Mouse (Mus musculus) kidney, postnatal 0 days (tissue): ENCODE measurements at regions not wholly inside any gene's neighbourhood (a gene's known extent, or its start where the extent isn't known, plus 50 kb on each side); places are given as distances from the start of the nearest gene placed in this dataset.
A peak's percentile ranks its signal among the peaks of the same experiment; 100 is the strongest.

Experiments
- ATAC-seq: fragments of 200-750 bp; cut with Nextera tagmentation; replicated peaks from 2 replicates; pipeline ENCODE4 v1.8.0; 2017; ENCODE audit warnings: low read depth, moderate number of reproducible peaks, moderate TSS enrichment, moderate library complexity; ENCODE audit not compliant: low FRiP score
- DNase-seq: peaks from one replicate; pipeline ENCODE4 v3.0.0-alpha.2; 2016; ENCODE audit warnings: low spot score
- H3K27ac ChIP-seq: fragments of 300-500 bp; sonication (generic); 2 replicates; pipeline ENCODE4 v1.5.1; 2014; ENCODE audit warnings: mild to moderate bottlenecking
- H3K27me3 ChIP-seq: fragments of 300-500 bp; sonication (generic); 2 replicates; pipeline ENCODE4 v1.6.1; 2014; ENCODE audit warnings: low read length, mixed read lengths; ENCODE audit not compliant: insufficient read depth
- H3K36me3 ChIP-seq: fragments of 300-500 bp; sonication (generic); 2 replicates; pipeline ENCODE4 v1.6.1; 2014; ENCODE audit warnings: low read length, mixed read lengths; ENCODE audit not compliant: insufficient read depth
- H3K4me1 ChIP-seq: fragments of 300-500 bp; sonication (generic); replicated peaks from 2 replicates; pipeline ENCODE4 v1.6.1; 2014; ENCODE audit warnings: antibody characterized with exemption, low read length, mixed read lengths; ENCODE audit not compliant: insufficient read depth
- H3K4me2 ChIP-seq: fragments of 300-500 bp; sonication (generic); 2 replicates; pipeline ENCODE4 v1.6.1; 2014; ENCODE audit warnings: mild to moderate bottlenecking, low read length, moderate library complexity, mixed read lengths
- H3K4me3 ChIP-seq: fragments of 300-500 bp; sonication (generic); replicated peaks from 2 replicates; pipeline ENCODE4 v1.5.1; 2014; ENCODE audit warnings: low read depth, low read length
- H3K9ac ChIP-seq: fragments of 300-500 bp; sonication (generic); 2 replicates; pipeline ENCODE4 v1.6.1; 2014; ENCODE audit warnings: low read depth, low read length
- H3K9me3 ChIP-seq: fragments of 300-500 bp; sonication (generic); replicated peaks from 2 replicates; pipeline ENCODE4 v1.6.1; 2016; ENCODE audit warnings: low read length, inconsistent platforms, mixed read lengths
- CTCF ChIP-seq: IDR thresholded peaks from 2 replicates; pipeline ENCODE4 v1.5.1; 2016; ENCODE audit warnings: antibody characterized with exemption, low read depth, mild to moderate bottlenecking, moderate library complexity
- WGBS: fragments of 180-500 bp; shearing (Covaris S2); extraction: QIAGEN DNeasy Blood & Tissue Kit; methylation state at CpG from one replicate; pipeline ENCODE4 v1.1.7; 2014; 5-methylcytosine and 5-hydroxymethylcytosine counted together

DNA sequence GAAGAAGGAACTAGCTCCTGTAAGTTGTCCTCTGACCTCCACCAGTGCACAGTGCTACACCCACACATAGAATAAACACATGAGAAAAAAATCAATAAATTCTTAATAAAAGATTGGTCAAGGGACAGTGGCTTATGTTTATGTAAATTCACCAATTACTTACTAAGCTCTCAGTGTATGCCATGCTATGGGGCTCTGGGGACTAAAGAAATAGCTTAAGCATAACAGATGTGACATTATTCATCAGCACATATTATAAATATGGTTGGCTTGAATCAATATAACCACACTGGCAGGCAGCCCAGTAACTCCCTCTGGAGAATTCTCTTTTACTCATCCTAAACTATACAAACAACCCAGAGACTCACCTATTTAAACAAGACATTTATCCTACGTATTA is 95.2 kb downstream of the Zfp330 start:
- no peaks in the 10 kb centered on the region for H3K9me3 ChIP-seq
- DNase-seq = no peak
- WGBS = 71% methylated on average over 1 of the region's 1 CpGs
- no peak overlapping the region for H3K4me2 ChIP-seq
- H3K9ac ChIP-seq = no peak overlapping the region
- no peaks in the 10 kb centered on the region for H3K4me1 ChIP-seq
- H3K27me3 ChIP-seq = no peaks in the 10 kb centered on the region
- no peak overlapping the region for H3K27ac ChIP-seq
- ATAC-seq = no peak
- TF ChIP-seq CTCF = no peak
- no peak overlapping the region for H3K4me3 ChIP-seq
- H3K36me3 ChIP-seq = no peaks in the 10 kb centered on the region

DNA sequence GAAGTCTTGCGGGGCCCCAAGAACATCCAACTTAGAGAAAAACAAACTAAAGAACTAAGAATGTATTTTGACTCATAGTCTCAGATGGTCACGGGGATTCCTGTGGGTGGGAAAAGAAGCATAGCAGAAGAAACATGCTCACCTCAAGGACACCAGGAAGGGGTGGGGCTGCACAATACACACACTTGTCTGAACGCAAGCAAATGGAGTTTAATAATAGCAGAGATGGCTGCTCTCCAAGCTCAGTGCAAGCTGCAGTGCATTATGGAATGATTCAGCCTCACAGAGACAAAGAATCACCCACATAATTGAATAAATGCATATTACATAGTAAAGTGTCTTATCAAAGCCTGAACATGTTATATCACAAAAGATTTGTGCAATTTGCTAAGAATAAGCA is 96.2 kb downstream of the Zfp330 start:
- DNase-seq (no peak), ATAC-seq (no peak)
- Histone ChIP-seq H3K4me2 (no peak overlapping the region), H3K27me3 (no peaks in the 10 kb centered on the region), H3K4me1 (no peaks in the 10 kb centered on the region), H3K9me3 (no peaks in the 10 kb centered on the region), H3K27ac (no peak overlapping the region), H3K9ac (no peak overlapping the region), H3K36me3 (no peaks in the 10 kb centered on the region), H3K4me3 (no peak overlapping the region)
- no peak for TF ChIP-seq CTCF
- WGBS = 82% methylated on average over 3 of the region's 3 CpGs

DNA sequence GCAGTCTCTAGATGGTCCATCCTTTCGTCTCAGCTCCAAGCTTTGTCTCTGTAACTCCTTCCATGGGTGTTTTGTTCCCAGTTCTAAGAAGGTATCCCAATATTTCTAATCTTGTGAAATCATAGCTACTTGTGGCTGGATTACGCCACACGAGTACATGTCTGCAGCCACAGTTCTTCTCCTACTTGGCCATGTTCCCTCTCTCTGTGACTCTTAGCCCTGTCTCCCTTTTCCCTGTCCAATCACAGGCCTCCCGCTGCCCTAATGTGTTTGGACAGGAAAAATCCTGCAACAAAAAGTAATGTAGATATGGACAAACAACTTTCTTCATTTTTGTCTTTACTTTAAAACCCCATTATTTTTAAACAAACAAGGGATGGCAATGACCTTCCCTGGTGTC is 104.7 kb downstream of the Zfp330 start:
- WGBS = 93% methylated on average over 4 of the region's 4 CpGs
- Histone ChIP-seq H3K4me1 (no peaks in the 10 kb centered on the region), H3K27ac (no peak overlapping the region), H3K9me3 (no peaks in the 10 kb centered on the region), H3K4me2 (no peak overlapping the region), H3K4me3 (no peak overlapping the region), H3K27me3 (no peaks in the 10 kb centered on the region), H3K36me3 (no peaks in the 10 kb centered on the region), H3K9ac (no peak overlapping the region)
- no peak for TF ChIP-seq CTCF
- no peak for ATAC-seq
- no peak for DNase-seq

DNA sequence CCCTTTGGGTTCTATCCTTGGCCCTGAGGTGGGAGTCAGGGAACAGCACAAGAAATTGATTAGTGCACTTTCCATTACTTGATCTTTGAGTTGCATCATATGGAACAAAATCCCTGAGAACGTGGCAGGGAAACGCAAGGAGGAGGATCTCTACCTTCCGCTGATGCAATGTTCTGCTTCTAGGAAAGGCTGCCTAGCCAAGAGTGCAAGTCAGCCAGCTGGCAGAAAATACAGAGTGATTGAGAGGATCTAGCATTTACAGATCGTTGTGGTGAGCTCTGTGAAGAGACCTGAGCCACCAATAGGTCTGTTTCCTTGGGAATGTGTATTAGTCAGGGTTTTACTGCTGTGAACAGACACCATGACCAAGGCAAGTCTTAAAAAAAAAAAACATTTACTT is 108.8 kb downstream of the Zfp330 start:
- no peaks in the 10 kb centered on the region for H3K9me3 ChIP-seq
- 87% methylated on average over 4 of the region's 4 CpGs for WGBS
- no peaks in the 10 kb centered on the region for H3K27me3 ChIP-seq
- no peak overlapping the region for H3K27ac ChIP-seq
- DNase-seq (no peak), ATAC-seq (no peak)
- no peaks in the 10 kb centered on the region for H3K4me1 ChIP-seq
- H3K9ac ChIP-seq = no peak overlapping the region
- no peak overlapping the region for H3K4me2 ChIP-seq
- no peak for TF ChIP-seq CTCF
- no peaks in the 10 kb centered on the region for H3K36me3 ChIP-seq
- no peak overlapping the region for H3K4me3 ChIP-seq

DNA sequence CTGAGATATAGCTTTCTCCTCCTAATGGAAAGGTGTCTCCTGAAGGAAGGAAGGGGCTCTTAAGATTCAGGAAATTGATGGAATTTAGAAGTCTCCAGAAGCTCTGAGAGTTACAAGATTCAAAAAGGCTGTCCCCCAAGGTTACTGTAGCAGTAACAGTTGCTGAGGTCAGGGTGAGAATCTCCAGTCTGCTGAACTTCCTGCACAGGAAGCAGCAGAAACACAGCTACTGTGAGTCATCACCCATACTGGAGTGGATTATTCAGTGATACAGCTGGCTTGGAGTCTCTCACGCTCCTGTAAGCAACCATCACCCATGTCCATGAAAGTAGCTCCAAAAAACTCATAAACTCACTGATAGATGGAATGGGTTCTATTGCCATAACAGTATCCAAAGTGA is 133.5 kb downstream of the Zfp330 start:
- WGBS = 38% methylated on average over 1 of the region's 1 CpGs
- Histone ChIP-seq H3K9me3 (no peaks in the 10 kb centered on the region), H3K36me3 (no peaks in the 10 kb centered on the region), H3K4me2 (no peak overlapping the region), H3K4me1 (no peaks in the 10 kb centered on the region), H3K4me3 (no peak overlapping the region), H3K27me3 (no peaks in the 10 kb centered on the region), H3K9ac (no peak overlapping the region), H3K27ac (no peak overlapping the region)
- no peak for TF ChIP-seq CTCF
- no peak for ATAC-seq
- DNase-seq = peak; percentile 16

DNA sequence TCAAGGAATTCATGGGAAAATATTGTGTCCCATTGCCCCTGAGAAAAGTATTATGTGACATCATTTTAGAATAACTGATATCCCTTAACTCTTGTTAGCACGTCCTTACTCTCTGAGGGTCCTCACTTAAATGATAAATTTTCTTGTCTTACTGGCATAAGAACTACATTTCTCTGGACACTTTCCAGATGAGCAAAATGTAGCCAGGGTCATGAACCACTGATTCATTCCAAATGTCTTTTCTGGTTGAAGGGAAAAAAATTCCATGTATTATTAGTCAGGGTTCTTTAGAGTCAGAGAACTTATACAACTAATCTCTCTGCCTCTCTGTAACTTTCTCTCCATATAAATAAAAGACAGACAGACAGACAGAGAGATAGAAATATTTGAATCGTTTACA is 143.5 kb downstream of the Zfp330 start:
- H3K9me3 ChIP-seq = no peaks in the 10 kb centered on the region
- no peak overlapping the region for H3K27ac ChIP-seq
- H3K4me1 ChIP-seq = no peaks in the 10 kb centered on the region
- ATAC-seq = no peak
- no peaks in the 10 kb centered on the region for H3K36me3 ChIP-seq
- DNase-seq = no peak
- WGBS = 60% methylated on average over 2 of the region's 2 CpGs
- no peak overlapping the region for H3K4me3 ChIP-seq
- H3K27me3 ChIP-seq = no peaks in the 10 kb centered on the region
- no peak overlapping the region for H3K9ac ChIP-seq
- H3K4me2 ChIP-seq = no peak overlapping the region
- no peak for TF ChIP-seq CTCF

DNA sequence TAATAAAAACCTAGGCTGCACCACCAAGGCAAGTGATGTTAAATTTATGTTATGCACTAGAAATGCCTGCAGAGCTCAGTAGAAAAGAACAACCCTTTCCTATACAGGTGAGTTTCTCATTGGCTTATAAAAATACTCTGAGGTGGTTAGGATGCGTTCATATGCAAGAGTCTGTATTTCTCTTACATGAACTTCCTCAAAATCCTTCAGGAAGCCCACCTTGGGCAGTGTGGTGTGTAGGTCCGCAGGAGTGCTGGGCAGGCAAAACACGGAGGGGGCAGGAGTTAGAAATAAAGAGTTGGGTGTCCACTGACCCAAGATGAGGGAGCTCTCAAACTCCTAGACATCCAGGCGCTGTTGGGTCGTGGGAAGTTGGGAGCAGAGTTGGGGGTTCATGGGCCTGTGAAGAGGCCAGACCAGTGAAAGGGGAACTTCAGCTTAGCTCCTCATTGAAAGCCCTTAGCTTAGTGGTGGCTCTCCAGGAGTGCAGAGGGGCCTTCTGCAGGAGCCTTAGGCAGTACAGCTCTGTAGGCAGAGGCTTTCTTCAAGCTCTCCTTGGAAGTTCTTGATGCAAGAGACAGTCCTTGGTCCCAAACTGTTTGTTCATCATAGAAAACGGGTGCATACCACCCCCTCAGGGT is 150.0 kb downstream of the Zfp330 start:
- WGBS = 90% methylated on average over 6 of the region's 6 CpGs
- H3K4me2 ChIP-seq = no peak overlapping the region
- no peak for DNase-seq

More for the DNA sequence above, 150.0 kb downstream of the Zfp330 start:
- TF ChIP-seq CTCF = no peak
- no peak overlapping the region for H3K4me3 ChIP-seq
- H3K36me3 ChIP-seq = no peaks in the 10 kb centered on the region
- H3K9ac ChIP-seq = no peak overlapping the region
- no peaks in the 10 kb centered on the region for H3K27me3 ChIP-seq
- no peaks in the 10 kb centered on the region for H3K4me1 ChIP-seq
- no peak overlapping the region for H3K27ac ChIP-seq
- H3K9me3 ChIP-seq = no peaks in the 10 kb centered on the region
- ATAC-seq = no peak
